Mouse (Mus musculus) cortical plate, adult 2 months (tissue): Measurements from ENCODE around the gene Deaf1.

ENCODE experiments used
- CTCF ChIP-seq: fragments of 200-500 bp; IDR thresholded peaks from 2 replicates; pipeline ENCODE4 v1.5.1; 2011; ENCODE audit warnings: mild to moderate bottlenecking, control low read depth, low read length; ENCODE audit not compliant: insufficient read depth; ENCODE audit errors: extremely low read depth
- POLR2A ChIP-seq: fragments of 200-500 bp; IDR thresholded peaks from 2 replicates; pipeline ENCODE4 v1.6.1; 2011; ENCODE audit warnings: mild to moderate bottlenecking, low read length, control low read depth; ENCODE audit not compliant: insufficient read depth; ENCODE audit errors: extremely low read depth

- TF ChIP-seq POLR2A: no peak
- TF ChIP-seq CTCF: no peak
Observed at GRCm38 (mm10) chr7:141291921-141292582, 35.4 kb downstream of the Deaf1 start, which contains the start of gene Drd4.
